Mouse (Mus musculus) ES-E14 (cell line): ENCODE measurements at regions not wholly inside any gene's neighbourhood (a gene's known extent, or its start where the extent isn't known, plus 50 kb on each side); places are given as distances from the start of the nearest gene placed in this dataset.

Source experiments
- HCFC1 ChIP-seq: IDR thresholded peaks from 2 replicates; pipeline ENCODE4 v1.6.1; 2012; ENCODE audit warnings: low read length, inconsistent platforms, borderline replicate concordance; ENCODE audit not compliant: insufficient read depth
- MAFK ChIP-seq: IDR thresholded peaks from 2 replicates; pipeline ENCODE4 v1.6.1; 2014; ENCODE audit warnings: mild to moderate bottlenecking, low read depth, low read length, inconsistent platforms; ENCODE audit not compliant: insufficient read depth

- TF ChIP-seq MAFK (no peak), HCFC1 (no peak)
These were observed 126.1 kb upstream of the Arntl start for GRCm38 (mm10) chr7:113081120-113081519.
